Mouse (Mus musculus): ENCODE results near the gene Higd1b.

DNA sequence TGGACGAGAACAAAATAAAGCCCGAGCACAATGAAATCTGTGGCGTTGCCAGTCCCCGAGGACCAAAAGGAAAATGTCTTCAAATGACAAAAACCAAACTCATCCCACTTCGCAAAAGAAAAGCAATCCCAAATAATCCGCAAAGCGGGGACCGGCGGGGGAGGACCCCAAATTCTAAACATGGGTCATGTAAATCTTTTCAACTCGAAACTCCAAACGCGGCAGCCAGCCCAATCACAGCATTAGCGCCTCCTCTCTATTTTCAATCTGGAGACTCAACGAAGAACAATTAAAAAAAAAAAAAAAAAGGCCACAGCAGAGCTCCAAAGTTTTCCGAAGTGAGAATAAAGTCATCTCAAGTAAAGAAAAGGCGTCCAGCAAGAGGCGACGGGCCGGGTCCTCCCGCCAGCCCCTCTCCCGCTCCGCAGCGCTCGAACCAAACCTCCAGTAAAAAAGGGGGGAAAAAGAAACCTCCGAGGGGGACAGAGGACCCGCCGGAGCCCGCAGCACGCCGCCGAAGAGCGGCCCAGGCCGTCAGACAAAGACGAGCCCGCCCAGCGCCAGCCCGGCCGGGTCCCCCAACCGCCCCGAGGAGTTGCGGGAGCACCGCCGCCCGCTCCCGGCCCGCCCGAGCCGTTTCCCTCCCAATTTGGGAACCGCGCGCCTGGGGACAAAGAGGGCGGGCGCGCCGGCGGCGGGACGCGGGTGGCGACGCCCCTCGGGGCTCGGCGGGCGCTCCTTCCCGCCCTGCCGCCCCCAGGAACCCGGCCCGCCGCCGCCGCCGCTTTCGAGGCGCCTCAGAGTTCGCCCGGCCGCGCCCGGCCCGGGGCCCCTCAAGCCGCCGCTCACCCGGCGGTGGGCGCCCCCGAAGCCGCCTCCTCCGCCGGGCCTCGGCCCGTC lies 17.3 kb upstream of the Higd1b start:
- TF ChIP-seq POLR2A (IDR thresholded peaks at IDR 0.05; ENCODE audit: extremely low read depth, insufficient read depth, low read length) (no peak), CTCF (IDR thresholded peaks at IDR 0.05; ENCODE audit: extremely low read depth, insufficient read depth, low read length) (no peak)

Data from cortical plate, adult 2 months (tissue).